Mouse (Mus musculus): ENCODE measurements around the gene Zfp622.

- no peak for TF ChIP-seq CTCF (IDR thresholded peaks at IDR 0.05; ENCODE audit: control insufficient read depth, insufficient read depth, insufficient replicate concordance, low read depth, low read length)
- TF ChIP-seq POLR2A (IDR thresholded peaks at IDR 0.05; ENCODE audit: control insufficient read depth, low read depth, low read length): no peak
Observed at GRCm38 (mm10) chr15:26022636-26023035, 38.5 kb downstream of the Zfp622 start.

Data from testis, adult 2 months (tissue).